Mouse (Mus musculus) thymus, postnatal 0 days (tissue): ENCODE data around the gene Zdhhc24. TPM values are rescaled to one million over a fixed set of nuclear protein-coding genes. Genes with fewer than 3 reads are reported as not detected.

ENCODE experiments used
- DNase-seq: peaks from one replicate; pipeline ENCODE4 v3.0.0-alpha.2; 2015; ENCODE audit warnings: low spot score
- polyA plus RNA-seq: library from polyadenylated mRNA; unstranded; fragments of >200 nt; fragmentation: Nextera tagmentation; extraction: Ambion mirVana; gene quantifications from 2 replicates; pipeline ENCODE4 v1.2.1, GENCODE M21; 2015

The Zdhhc24 gene
- polyA plus RNA-seq, 1 experiment from 2014 or later, result 12.6 TPM

- DNase-seq, result no peak
These were observed 1.7 kb upstream of the Zdhhc24 start for GRCm38 (mm10) chr19:4876755-4877154.

GRCm38 (mm10) chr19:4877785-4878184 is 683 bp upstream of the Zdhhc24 start, which contains the start of gene Actn3:
Actn3 (minus strand) TSS chr19:4877909.
- DNase-seq, result no peak

- no peak for DNase-seq
These were observed 846 bp downstream of the Zdhhc24 start for GRCm38 (mm10) chr19:4879324-4879703.

GRCm38 (mm10) chr19:4883961-4884360 is 5.5 kb downstream of the Zdhhc24 start:
- DNase-seq, result no peak

- no peak for DNase-seq
These were observed 11.3 kb downstream of the Zdhhc24 start for GRCm38 (mm10) chr19:4889791-4890190.

- no peak for DNase-seq
These were observed 13.3 kb downstream of the Zdhhc24 start for GRCm38 (mm10) chr19:4891798-4892197.

GRCm38 (mm10) chr19:4896780-4897520 is 18.5 kb downstream of the Zdhhc24 start:
- no peak for DNase-seq

- DNase-seq, result no peak
These were observed 20.5 kb downstream of the Zdhhc24 start for GRCm38 (mm10) chr19:4898972-4899371.

- no peak for DNase-seq
These were observed 21.4 kb downstream of the Zdhhc24 start for GRCm38 (mm10) chr19:4899888-4900287.

GRCm38 (mm10) chr19:4905979-4906794 is 27.7 kb downstream of the Zdhhc24 start, which contains the start of gene Bbs1:
Bbs1 (minus strand) TSS chr19:4906628.
- peak; percentile 85 for DNase-seq

- DNase-seq, result peak; percentile 43
These were observed 29.6 kb downstream of the Zdhhc24 start for GRCm38 (mm10) chr19:4908107-4908506.

GRCm38 (mm10) chr19:4909376-4909775 is 30.9 kb downstream of the Zdhhc24 start:
- no peak for DNase-seq

- no peak for DNase-seq
These were observed 37.6 kb downstream of the Zdhhc24 start for GRCm38 (mm10) chr19:4915924-4916603.

- no peak for DNase-seq
These were observed 38.4 kb downstream of the Zdhhc24 start for GRCm38 (mm10) chr19:4916827-4917226.

GRCm38 (mm10) chr19:4919652-4920051 is 41.2 kb downstream of the Zdhhc24 start:
- DNase-seq, result no peak

- no peak for DNase-seq
These were observed 46.8 kb downstream of the Zdhhc24 start for GRCm38 (mm10) chr19:4925121-4925860.

- DNase-seq, result peak; percentile 98
These were observed 49.5 kb downstream of the Zdhhc24 start, which contains the start of gene Dpp3 for GRCm38 (mm10) chr19:4927904-4928531. Dpp3 (minus strand) TSS chr19:4928287.

GRCm38 (mm10) chr19:4928781-4929180 is 50.3 kb downstream of the Zdhhc24 start:
- peak; percentile 10 for DNase-seq
